Mouse (Mus musculus): ENCODE data around the gene Ripor2. TPM values are rescaled to one million over a fixed set of nuclear protein-coding genes. Genes with fewer than 3 reads are reported as not detected.

Gene Ripor2
- polyA plus RNA-seq, 1 experiment from 2014 or later: 34.0 TPM

DNA sequence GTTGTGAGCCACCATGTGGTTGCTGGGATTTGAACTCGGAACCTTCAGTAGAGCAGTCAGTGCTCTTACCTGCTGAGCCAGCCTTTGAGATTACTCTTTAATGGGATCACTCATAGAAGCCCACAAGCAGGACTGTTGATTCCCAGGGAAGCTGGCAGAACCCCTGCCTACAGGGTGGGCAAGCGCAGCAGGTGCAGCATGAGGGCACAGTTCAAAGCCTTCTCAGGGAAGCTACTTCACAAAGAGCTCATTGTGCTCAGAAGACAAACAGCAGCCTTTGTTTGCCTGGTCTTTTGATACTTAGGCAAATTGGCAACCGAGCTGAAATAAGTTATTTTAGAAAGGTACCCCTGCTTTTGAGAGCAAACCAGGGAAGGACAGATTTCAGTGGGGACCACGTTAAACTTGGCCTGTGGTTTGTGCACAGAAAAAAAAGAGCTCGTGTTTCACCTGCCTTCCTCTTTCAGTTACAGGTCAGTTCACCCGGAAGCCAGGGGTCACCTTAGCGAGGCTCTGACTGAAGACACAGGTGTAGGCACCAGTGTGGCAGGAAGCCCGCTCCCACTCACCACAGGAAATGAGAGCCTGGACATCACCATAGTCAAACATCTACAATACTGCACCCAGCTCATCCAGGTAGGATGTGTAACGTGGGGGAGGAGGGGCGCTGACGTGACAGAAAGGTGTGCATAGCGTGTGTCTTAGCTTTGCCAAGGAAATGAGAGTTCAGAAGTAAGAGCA is 127.8 kb downstream of the Ripor2 start:
- Histone ChIP-seq H3K27ac (no peak overlapping the region), H3K9me3 (no peaks in the 10 kb centered on the region), H3K4me1 (no peaks in the 10 kb centered on the region), H3K4me2 (no peak overlapping the region), H3K27me3 (replicated peaks) (no peaks in the 10 kb centered on the region), H3K36me3 (replicated peaks) (peaks cover 15% of the 10 kb centered on the region), H3K9ac (no peak overlapping the region), H3K4me3 (no peak overlapping the region)
- no peak for ATAC-seq (replicated peaks)
- 73% methylated on average over 12 of the region's 12 CpGs for WGBS

GRCm38 (mm10) chr13:24710968-24711367 is 129.0 kb downstream of the Ripor2 start:
- Histone ChIP-seq H3K9ac (no peak overlapping the region), H3K4me3 (no peak overlapping the region), H3K4me2 (no peak overlapping the region), H3K27me3 (replicated peaks) (no peaks in the 10 kb centered on the region), H3K36me3 (replicated peaks) (peaks cover 19% of the 10 kb centered on the region), H3K4me1 (0 out of 2 replicates have a peak, but pooled peaks cover 2% of the 10 kb centered on the region), H3K27ac (no peak overlapping the region), H3K9me3 (no peaks in the 10 kb centered on the region)
- WGBS: 69% methylated on average over 7 of the region's 7 CpGs
- no peak for ATAC-seq (replicated peaks)

DNA sequence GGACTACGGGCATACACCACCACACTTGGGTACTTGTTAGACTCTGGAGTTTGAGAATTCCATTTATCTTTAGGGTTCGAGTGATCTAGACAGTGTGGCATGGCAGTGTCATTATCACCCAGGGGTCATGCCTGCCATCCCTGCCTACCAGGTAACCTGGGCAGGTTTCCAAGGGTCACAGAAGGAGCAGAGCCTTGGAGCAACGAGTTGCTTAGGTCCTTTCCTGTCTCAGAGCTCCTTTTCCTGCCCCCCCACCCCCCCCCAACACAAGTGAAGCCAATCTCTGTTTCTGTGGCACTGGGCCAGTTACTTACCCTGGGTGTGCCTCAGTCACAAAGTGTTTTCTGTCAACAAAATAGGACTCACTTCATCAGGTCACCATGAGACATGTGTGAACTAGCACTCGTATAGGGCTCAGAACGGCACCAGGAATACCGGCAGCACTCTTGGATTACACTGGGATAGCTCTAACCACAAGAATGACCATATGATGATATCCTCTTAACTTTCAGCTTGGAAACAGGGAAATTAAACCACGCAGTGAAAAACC is 130.7 kb downstream of the Ripor2 start:
- WGBS: 89% methylated on average over 7 of the region's 7 CpGs
- H3K9me3 ChIP-seq: no peaks in the 10 kb centered on the region
- H3K36me3 ChIP-seq (replicated peaks): peaks cover 24% of the 10 kb centered on the region
- H3K27ac ChIP-seq: no peak overlapping the region
- ATAC-seq (replicated peaks): no peak
- no peaks in the 10 kb centered on the region for H3K27me3 ChIP-seq (replicated peaks)
- H3K4me2 ChIP-seq: no peak overlapping the region
- no peak overlapping the region for H3K4me3 ChIP-seq
- H3K9ac ChIP-seq: no peak overlapping the region
- 0 out of 2 replicates have a peak, but pooled peaks cover 2% of the 10 kb centered on the region for H3K4me1 ChIP-seq

DNA sequence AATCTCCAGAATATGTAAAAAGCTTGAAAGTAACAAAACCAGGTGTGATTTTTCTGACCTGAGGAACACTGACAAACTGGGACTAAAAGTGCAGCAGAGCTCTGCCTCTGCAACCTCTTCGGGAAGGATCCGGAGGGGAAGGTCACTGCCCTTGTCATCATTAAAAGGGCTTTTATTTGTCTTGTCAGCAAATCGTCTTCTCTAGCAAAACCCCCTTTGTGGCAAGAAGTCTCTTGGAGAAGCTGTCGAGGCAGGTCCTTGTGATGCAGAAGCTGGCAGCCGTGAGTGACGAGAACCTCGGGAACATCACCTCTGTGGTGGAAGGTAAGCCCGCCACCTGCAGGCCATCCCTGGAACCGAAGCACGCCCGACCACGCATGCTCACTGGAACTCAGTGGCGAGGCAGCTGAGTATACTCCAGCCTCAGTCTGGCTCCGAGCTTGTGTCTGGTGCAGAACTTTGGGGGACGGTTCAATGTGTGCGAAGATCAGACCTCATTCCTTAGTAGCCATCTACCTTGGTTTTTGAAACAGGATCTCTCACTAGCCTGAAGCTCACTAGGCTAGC is 131.5 kb downstream of the Ripor2 start:
- H3K4me2 ChIP-seq: peak overlapping the region; percentile 28
- H3K27me3 ChIP-seq (replicated peaks): no peaks in the 10 kb centered on the region
- 8% methylated on average over 16 of the region's 16 CpGs for WGBS
- H3K36me3 ChIP-seq (replicated peaks): peaks cover 33% of the 10 kb centered on the region
- H3K9ac ChIP-seq: no peak overlapping the region
- peak; percentile 86 for ATAC-seq (replicated peaks)
- H3K4me3 ChIP-seq: no peak overlapping the region
- no peaks in the 10 kb centered on the region for H3K9me3 ChIP-seq
- no peak overlapping the region for H3K27ac ChIP-seq
- 0 out of 2 replicates have a peak, but pooled peaks cover 2% of the 10 kb centered on the region for H3K4me1 ChIP-seq

DNA sequence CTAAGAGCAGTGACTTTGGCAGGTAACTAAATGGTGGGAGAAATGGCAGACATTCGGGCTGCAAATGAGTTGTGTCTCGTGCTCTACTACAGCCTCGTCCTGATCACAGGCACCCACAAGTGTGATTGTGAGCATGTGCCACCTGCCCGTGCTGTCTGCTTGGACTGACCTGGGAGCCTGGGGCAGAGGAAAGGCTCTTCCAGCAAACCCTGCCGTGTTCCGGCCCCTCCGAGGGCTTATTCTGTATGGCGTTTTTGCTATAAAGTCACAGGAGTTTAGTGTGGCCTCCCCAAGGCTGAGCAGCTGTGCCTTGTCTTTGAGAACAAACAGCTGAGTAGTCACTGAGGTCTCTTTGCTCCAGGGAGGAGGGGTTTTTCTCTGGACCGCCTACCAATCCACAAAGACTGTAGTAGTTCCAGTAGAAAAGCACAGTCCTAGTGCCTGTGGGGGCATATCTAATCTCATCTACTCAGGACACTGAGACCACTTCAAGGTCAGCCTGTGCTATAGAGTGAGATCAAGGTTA is 132.4 kb downstream of the Ripor2 start:
- H3K4me3 ChIP-seq: no peak overlapping the region
- WGBS: 73% methylated on average over 9 of the region's 9 CpGs
- H3K36me3 ChIP-seq (replicated peaks): peaks cover 38% of the 10 kb centered on the region
- H3K9ac ChIP-seq: no peak overlapping the region
- 0 out of 2 replicates have a peak, but pooled peaks cover 2% of the 10 kb centered on the region for H3K4me1 ChIP-seq
- no peak for ATAC-seq (replicated peaks)
- no peak overlapping the region for H3K27ac ChIP-seq
- no peaks in the 10 kb centered on the region for H3K27me3 ChIP-seq (replicated peaks)
- no peaks in the 10 kb centered on the region for H3K9me3 ChIP-seq
- H3K4me2 ChIP-seq: no peak overlapping the region

DNA sequence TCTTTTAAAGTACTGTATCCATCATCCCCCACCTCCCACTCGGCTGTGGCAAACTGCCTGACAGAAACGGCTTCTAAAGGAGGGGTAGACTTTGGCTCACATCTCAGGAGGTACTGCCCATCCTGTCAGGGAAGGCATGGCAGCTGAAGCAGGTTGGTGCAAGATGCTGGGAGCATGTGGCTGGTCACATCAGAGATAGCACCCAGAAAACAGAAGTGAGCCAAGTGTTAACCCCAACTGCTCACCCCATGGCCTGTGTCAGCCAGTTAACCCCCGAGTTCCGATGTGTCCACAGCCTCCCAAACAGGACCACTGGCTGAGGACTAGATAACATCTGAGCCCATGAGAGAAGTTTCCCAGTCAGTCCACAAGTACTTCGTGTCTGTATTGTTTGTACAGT is 133.6 kb downstream of the Ripor2 start:
- H3K4me3 ChIP-seq: no peak overlapping the region
- no peak overlapping the region; the same call in 1 of the 2 replicates for H3K9ac ChIP-seq
- H3K9me3 ChIP-seq: no peaks in the 10 kb centered on the region
- H3K27ac ChIP-seq: no peak overlapping the region
- WGBS: 61% methylated on average over 5 of the region's 5 CpGs
- H3K4me1 ChIP-seq: 0 out of 2 replicates have a peak, but pooled peaks cover 2% of the 10 kb centered on the region
- H3K27me3 ChIP-seq (replicated peaks): no peaks in the 10 kb centered on the region
- no peak for ATAC-seq (replicated peaks)
- peaks cover 38% of the 10 kb centered on the region for H3K36me3 ChIP-seq (replicated peaks)
- no peak overlapping the region for H3K4me2 ChIP-seq

- Histone ChIP-seq H3K4me2 (no peak overlapping the region), H3K36me3 (replicated peaks) (peaks cover 35% of the 10 kb centered on the region), H3K27ac (no peak overlapping the region), H3K9ac (no peak overlapping the region), H3K9me3 (no peaks in the 10 kb centered on the region), H3K4me3 (no peak overlapping the region), H3K4me1 (0 out of 2 replicates have a peak, but pooled peaks cover 2% of the 10 kb centered on the region), H3K27me3 (replicated peaks) (no peaks in the 10 kb centered on the region)
- WGBS: 86% methylated on average over 9 of the region's 9 CpGs
- ATAC-seq (replicated peaks): no peak
These were observed 134.5 kb downstream of the Ripor2 start for GRCm38 (mm10) chr13:24716441-24716840.

GRCm38 (mm10) chr13:24717677-24718076 is 135.7 kb downstream of the Ripor2 start:
- no peak overlapping the region for H3K4me3 ChIP-seq
- H3K36me3 ChIP-seq (replicated peaks): peaks cover 42% of the 10 kb centered on the region
- H3K27me3 ChIP-seq (replicated peaks): no peaks in the 10 kb centered on the region
- 89% methylated on average over 7 of the region's 7 CpGs for WGBS
- no peak overlapping the region for H3K27ac ChIP-seq
- H3K9me3 ChIP-seq: no peaks in the 10 kb centered on the region
- no peak overlapping the region for H3K4me2 ChIP-seq
- 0 out of 2 replicates have a peak, but pooled peaks cover 2% of the 10 kb centered on the region for H3K4me1 ChIP-seq
- no peak for ATAC-seq (replicated peaks)
- no peak overlapping the region for H3K9ac ChIP-seq

- Histone ChIP-seq H3K27me3 (replicated peaks) (no peaks in the 10 kb centered on the region; the same call in 1 of the 2 replicates), H3K4me1 (no peaks in the 10 kb centered on the region), H3K27ac (no peak overlapping the region), H3K4me2 (no peak overlapping the region), H3K36me3 (replicated peaks) (peaks cover 32% of the 10 kb centered on the region), H3K9me3 (no peaks in the 10 kb centered on the region), H3K4me3 (no peak overlapping the region), H3K9ac (no peak overlapping the region)
- 75% methylated on average over 10 of the region's 10 CpGs for whole genome bisulfite sequencing
- no peak for ATAC-seq (replicated peaks)
These were observed 139.5 kb downstream of the Ripor2 start for GRCm38 (mm10) chr13:24721502-24721901.

- Histone ChIP-seq H3K9ac (no peak overlapping the region), H3K36me3 (replicated peaks) (peaks cover 11% of the 10 kb centered on the region; the same call in 1 of the 2 replicates), H3K4me1 (no peaks in the 10 kb centered on the region), H3K9me3 (no peaks in the 10 kb centered on the region), H3K27me3 (replicated peaks) (no peaks in the 10 kb centered on the region; the same call in 1 of the 2 replicates), H3K4me3 (no peak overlapping the region), H3K27ac (no peak overlapping the region), H3K4me2 (no peak overlapping the region)
- ATAC-seq (replicated peaks): no peak
- 56% methylated on average over 8 of the region's 8 CpGs for WGBS
These were observed 141.9 kb downstream of the Ripor2 start for GRCm38 (mm10) chr13:24723699-24724394.

GRCm38 (mm10) chr13:24724395-24724759 is 142.4 kb downstream of the Ripor2 start:
- ATAC-seq (replicated peaks): no peak
- Histone ChIP-seq H3K4me2 (no peak overlapping the region), H3K9ac (no peak overlapping the region), H3K27me3 (replicated peaks) (no peaks in the 10 kb centered on the region; the same call in 1 of the 2 replicates), H3K4me3 (no peak overlapping the region), H3K4me1 (no peaks in the 10 kb centered on the region), H3K36me3 (replicated peaks) (peaks cover 9% of the 10 kb centered on the region; the same call in 1 of the 2 replicates), H3K9me3 (no peaks in the 10 kb centered on the region), H3K27ac (no peak overlapping the region)
- 59% methylated on average over 4 of the region's 4 CpGs for WGBS

GRCm38 (mm10) chr13:24729128-24729527 is 147.1 kb downstream of the Ripor2 start:
- H3K36me3 ChIP-seq (replicated peaks): peaks cover 9% of the 10 kb centered on the region; the same call in 1 of the 2 replicates
- ATAC-seq (replicated peaks): no peak
- H3K27me3 ChIP-seq (replicated peaks): no peaks in the 10 kb centered on the region
- H3K4me3 ChIP-seq: no peak overlapping the region
- no peak overlapping the region for H3K4me2 ChIP-seq
- no peak overlapping the region for H3K27ac ChIP-seq
- WGBS: 90% methylated on average over 5 of the region's 5 CpGs
- no peak overlapping the region for H3K9ac ChIP-seq
- H3K4me1 ChIP-seq: no peaks in the 10 kb centered on the region
- no peaks in the 10 kb centered on the region for H3K9me3 ChIP-seq

Data from midbrain, embryonic 15.5 days (tissue).